Mouse (Mus musculus) cerebellum, adult 2 months (tissue): ENCODE results near the gene Tmem86b.

Experiments used
- CTCF ChIP-seq: fragments of 200-500 bp; IDR thresholded peaks from 2 replicates; pipeline ENCODE4 v1.5.1; 2011; ENCODE audit warnings: low read depth, mild to moderate bottlenecking, control low read depth, low read length, moderate library complexity, borderline replicate concordance; ENCODE audit not compliant: insufficient read depth
- POLR2A ChIP-seq: fragments of 200-500 bp; IDR thresholded peaks from 2 replicates; pipeline ENCODE4 v1.6.1; 2011; ENCODE audit warnings: low read length, control low read depth, borderline replicate concordance; ENCODE audit not compliant: insufficient read depth

DNA sequence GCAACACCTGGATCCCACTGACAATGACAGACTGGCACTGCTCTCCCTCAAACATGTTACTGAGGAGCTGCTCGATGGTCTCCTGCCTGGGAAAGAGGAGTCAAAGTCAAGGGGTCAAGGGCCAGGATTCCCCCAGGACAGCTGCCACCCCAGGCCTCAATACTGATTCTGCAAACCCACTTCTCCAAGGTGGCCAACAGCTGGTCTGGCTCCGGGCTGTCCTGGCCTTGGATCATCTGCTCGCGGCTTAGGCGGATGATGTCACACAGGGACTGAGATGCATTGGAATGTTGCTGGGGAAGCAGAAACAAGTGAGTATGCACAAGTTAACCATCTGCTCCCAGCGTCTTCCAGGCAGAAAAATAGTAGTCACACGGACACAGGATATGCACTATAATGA lies 10.7 kb upstream of the Tmem86b start:
- TF ChIP-seq CTCF, result no peak
- no peak for TF ChIP-seq POLR2A
